Mouse (Mus musculus): ENCODE measurements around the gene Ssrp1. TPM values are rescaled to one million over a fixed set of nuclear protein-coding genes. Genes with fewer than 3 reads are reported as not detected.

Gene Ssrp1
- 346 and 359 TPM in 2 replicates for polyA plus RNA-seq (2014; fragmentation: Nextera tagmentation; extraction: Ambion mirVana)

DNA sequence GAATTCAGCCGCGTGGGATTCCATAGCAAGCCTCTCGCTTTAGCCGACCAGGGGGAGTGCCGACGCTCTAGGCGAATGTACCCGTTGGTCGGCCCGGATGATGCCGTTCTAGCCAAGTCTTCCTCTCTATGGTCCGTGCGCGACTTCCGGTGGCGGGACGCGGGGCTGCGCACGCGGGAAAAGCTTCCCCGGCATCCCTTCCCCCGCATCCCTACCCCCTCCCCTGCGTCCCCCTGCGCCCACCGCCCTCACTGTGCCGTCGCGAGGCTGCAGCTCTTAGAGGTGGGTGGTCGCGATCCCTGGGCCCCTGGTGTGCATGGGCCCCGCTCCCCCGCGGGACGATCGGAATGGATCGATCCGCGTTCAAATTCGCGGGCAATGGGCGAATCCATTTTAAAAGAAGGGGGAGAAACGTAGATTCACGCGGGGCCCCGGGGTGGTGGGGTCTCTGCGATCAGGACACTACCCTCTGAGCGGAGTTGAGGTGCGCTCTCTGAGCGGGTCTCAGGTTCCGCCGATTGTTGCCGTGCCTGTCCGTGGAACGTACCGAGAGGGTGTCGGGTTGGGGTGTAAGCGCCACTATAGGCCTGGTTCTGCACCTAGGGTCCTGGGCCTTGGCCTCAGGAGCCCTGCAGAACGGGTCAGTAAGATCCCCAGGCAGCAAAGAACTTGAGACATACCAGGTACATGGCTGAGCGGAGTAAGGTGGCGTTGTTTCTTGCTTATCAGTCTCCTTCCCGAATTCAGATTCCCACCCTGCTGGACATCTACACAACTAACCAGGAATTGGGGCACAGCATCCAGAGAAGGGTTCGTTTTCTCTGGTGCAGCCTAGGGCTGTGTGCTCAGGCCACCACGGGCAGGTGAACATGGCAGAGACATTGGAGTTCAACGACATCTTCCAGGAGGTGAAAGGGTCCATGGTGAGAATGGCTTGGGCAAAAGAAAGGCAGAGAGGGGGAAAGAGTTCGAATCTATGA lies at the start of gene Ssrp1, which contains the start of gene P2rx3:
Gene Ssrp1, plus strand, starts transcription at position 188 of the 980 bp plus-strand sequence.
Gene P2rx3, minus strand, starts transcription at position 416 of the 980 bp plus-strand sequence.
- H3K4me2 ChIP-seq (ENCODE audit: low read depth) = peak within 1 kb of the TSS; percentile 79

DNA sequence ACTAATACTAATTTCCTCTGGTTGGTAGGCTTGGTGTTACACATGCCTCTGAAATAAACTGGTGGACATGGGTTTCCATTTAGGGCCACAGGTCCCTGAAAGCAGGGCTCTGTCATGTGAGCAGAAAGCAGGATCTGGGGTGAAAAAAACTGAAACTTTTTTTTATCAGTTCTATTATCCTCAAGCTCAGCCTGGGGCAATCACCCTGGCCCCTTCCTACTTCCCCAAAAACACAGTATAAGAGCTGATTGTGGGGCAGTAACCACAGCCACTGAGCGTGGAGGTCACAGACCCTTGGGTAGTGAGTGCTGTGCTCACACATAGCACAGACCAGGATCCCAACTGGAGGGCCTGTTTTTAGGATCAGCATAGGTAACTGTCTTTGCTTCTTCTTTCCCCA lies 49.1 kb upstream of the Ssrp1 start, which contains the start of gene Prg3:
Gene Prg3, plus strand, starts transcription at position 286 of the 400 bp plus-strand sequence.
- no peak within 1 kb of the TSS for H3K4me3 ChIP-seq (ENCODE audit: low read depth, low read length)

More for the DNA sequence above, at the start of gene Ssrp1, which contains the start of gene P2rx3:
- Histone ChIP-seq H3K4me1 (ENCODE audit: control insufficient read depth, insufficient read depth, low read length) (peaks cover 7% of the 10 kb centered on the region), H3K27ac (ENCODE audit: low read depth, low read length) (peak within 1 kb of the TSS; percentile 42), H3K4me3 (ENCODE audit: low read depth, low read length) (peak within 1 kb of the TSS; percentile 80), H3K9ac (ENCODE audit: low read length) (peak within 1 kb of the TSS; percentile 88), H3K36me3 (ENCODE audit: control insufficient read depth, insufficient read depth, low read length) (peaks cover 20% of the 10 kb centered on the region), H3K27me3 (ENCODE audit: control insufficient read depth, insufficient read depth, low read length) (no peaks in the 10 kb centered on the region), H3K9me3 (ENCODE audit: control insufficient read depth, low read length) (no peaks in the 10 kb centered on the region)
- WGBS = 1% methylated on average over 65 of the region's 66 CpGs
- ATAC-seq (ENCODE audit: insufficient read depth, low FRiP score, low TSS enrichment) (peak; percentile 94), DNase-seq (ENCODE audit: low spot score) (peak; percentile 94)

DNA sequence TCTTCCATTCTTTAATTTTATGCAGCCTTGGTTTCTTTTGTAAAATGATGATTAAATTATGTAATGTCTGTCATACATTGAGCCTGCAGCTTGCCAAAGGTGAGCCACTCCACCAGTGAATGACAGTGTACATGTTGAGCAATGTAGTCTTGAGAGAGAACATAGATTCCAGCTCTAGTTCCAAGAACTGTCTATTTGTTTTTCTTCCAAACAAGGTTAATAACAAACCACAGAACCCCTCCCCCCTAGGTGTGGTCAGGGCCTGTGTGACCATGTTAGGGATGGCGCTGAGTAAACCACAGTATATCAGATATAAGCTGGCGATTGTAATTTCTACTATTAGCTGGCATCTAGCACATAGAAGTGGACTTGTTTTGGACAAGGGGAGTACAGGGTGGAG lies 40.7 kb upstream of the Ssrp1 start:
- H3K9ac ChIP-seq (ENCODE audit: low read length) = no peak overlapping the region
- no peaks in the 10 kb centered on the region for H3K36me3 ChIP-seq (ENCODE audit: control insufficient read depth, insufficient read depth, low read length)
- no peaks in the 10 kb centered on the region for H3K9me3 ChIP-seq (ENCODE audit: control insufficient read depth, low read length)
- no peak overlapping the region for H3K4me3 ChIP-seq (ENCODE audit: low read depth, low read length)
- ATAC-seq (ENCODE audit: insufficient read depth, low FRiP score, low TSS enrichment) (no peak), DNase-seq (ENCODE audit: low spot score) (no peak)
- WGBS = 90% methylated on average over 2 of the region's 2 CpGs
- H3K4me1 ChIP-seq (ENCODE audit: control insufficient read depth, insufficient read depth, low read length) = no peaks in the 10 kb centered on the region
- no peak overlapping the region for H3K4me2 ChIP-seq (ENCODE audit: low read depth)
- H3K27me3 ChIP-seq (ENCODE audit: control insufficient read depth, insufficient read depth, low read length) = no peaks in the 10 kb centered on the region
- H3K27ac ChIP-seq (ENCODE audit: low read depth, low read length) = no peak overlapping the region

More for the DNA sequence above, 49.1 kb upstream of the Ssrp1 start, which contains the start of gene Prg3:
- Histone ChIP-seq H3K36me3 (ENCODE audit: control insufficient read depth, insufficient read depth, low read length) (no peaks in the 10 kb centered on the region), H3K4me1 (ENCODE audit: control insufficient read depth, insufficient read depth, low read length) (no peaks in the 10 kb centered on the region), H3K9ac (ENCODE audit: low read length) (no peak within 1 kb of the TSS), H3K9me3 (ENCODE audit: control insufficient read depth, low read length) (no peaks in the 10 kb centered on the region), H3K27ac (ENCODE audit: low read depth, low read length) (no peak within 1 kb of the TSS), H3K27me3 (ENCODE audit: control insufficient read depth, insufficient read depth, low read length) (no peaks in the 10 kb centered on the region), H3K4me2 (ENCODE audit: low read depth) (no peak within 1 kb of the TSS)
- no peak for DNase-seq (ENCODE audit: low spot score)
- 89% methylated on average over 1 of the region's 1 CpGs for WGBS
- ATAC-seq (ENCODE audit: insufficient read depth, low FRiP score, low TSS enrichment) = no peak

DNA sequence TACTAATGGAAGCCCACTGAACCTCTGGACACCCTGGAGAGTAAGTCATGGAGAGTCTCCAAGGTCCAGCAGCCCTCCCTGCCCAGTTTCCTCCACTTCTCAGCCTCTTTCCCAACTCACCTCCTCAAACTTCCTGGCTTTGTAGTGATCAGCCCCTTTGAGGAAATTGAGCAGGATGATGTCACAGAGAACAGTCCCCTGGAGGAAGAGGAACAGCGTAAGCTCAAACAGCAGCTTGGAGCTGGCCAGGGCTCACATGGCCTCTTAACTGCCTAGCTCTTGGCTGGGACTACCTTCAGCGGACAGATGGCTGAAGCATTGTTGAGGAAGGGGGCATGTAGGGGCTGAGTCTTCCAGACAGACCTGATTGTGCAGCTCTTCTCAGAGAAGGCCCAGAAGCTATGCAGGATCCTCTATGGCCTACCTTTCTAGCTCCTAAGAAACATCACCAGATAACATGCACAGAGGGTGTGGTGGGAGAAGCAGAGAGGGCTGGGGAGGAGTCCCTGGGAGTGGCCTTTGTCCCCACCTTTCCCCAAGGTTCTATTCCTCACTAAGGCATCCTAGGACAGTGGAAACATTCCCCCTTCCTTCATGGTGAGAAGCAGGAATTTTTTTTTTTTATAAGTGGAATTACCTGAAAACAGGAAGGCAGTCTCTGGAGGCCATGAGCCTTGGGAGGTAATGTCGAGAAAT lies 37.4 kb upstream of the Ssrp1 start:
- 80% methylated on average over 3 of the region's 3 CpGs for WGBS
- H3K4me2 ChIP-seq (ENCODE audit: low read depth) = no peak overlapping the region
- DNase-seq (ENCODE audit: low spot score) (no peak), ATAC-seq (ENCODE audit: insufficient read depth, low FRiP score, low TSS enrichment) (no peak)
- no peaks in the 10 kb centered on the region for H3K36me3 ChIP-seq (ENCODE audit: control insufficient read depth, insufficient read depth, low read length)
- no peak overlapping the region for H3K27ac ChIP-seq (ENCODE audit: low read depth, low read length)
- H3K4me3 ChIP-seq (ENCODE audit: low read depth, low read length) = no peak overlapping the region
- H3K9me3 ChIP-seq (ENCODE audit: control insufficient read depth, low read length) = no peaks in the 10 kb centered on the region
- no peak overlapping the region for H3K9ac ChIP-seq (ENCODE audit: low read length)
- no peaks in the 10 kb centered on the region for H3K4me1 ChIP-seq (ENCODE audit: control insufficient read depth, insufficient read depth, low read length)
- H3K27me3 ChIP-seq (ENCODE audit: control insufficient read depth, insufficient read depth, low read length) = no peaks in the 10 kb centered on the region

DNA sequence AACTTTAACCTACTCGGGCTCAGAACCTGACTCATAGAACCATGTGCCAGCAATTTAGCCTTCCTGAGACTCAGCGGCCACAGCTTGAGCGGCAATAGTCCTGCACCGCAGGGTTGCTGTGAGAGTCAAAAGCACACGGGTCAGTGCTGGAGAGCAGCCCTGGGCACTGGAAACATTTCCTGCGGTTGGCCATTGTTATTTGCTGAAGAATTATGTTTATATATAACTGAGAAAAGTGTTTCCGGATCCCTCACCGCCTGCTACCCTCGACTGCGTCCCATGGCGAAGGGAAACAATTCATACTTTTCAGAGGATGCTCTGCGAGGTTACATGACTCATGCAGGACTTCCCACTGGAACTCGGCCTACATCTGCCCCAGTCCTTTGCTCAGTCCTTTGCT lies 35.5 kb upstream of the Ssrp1 start:
- no peak for DNase-seq (ENCODE audit: low spot score)
- no peaks in the 10 kb centered on the region for H3K4me1 ChIP-seq (ENCODE audit: control insufficient read depth, insufficient read depth, low read length)
- ATAC-seq (ENCODE audit: insufficient read depth, low FRiP score, low TSS enrichment) = no peak
- H3K36me3 ChIP-seq (ENCODE audit: control insufficient read depth, insufficient read depth, low read length) = no peaks in the 10 kb centered on the region
- H3K9me3 ChIP-seq (ENCODE audit: control insufficient read depth, low read length) = no peaks in the 10 kb centered on the region
- H3K4me3 ChIP-seq (ENCODE audit: low read depth, low read length) = no peak overlapping the region
- 68% methylated on average over 13 of the region's 13 CpGs for WGBS
- H3K27me3 ChIP-seq (ENCODE audit: control insufficient read depth, insufficient read depth, low read length) = no peaks in the 10 kb centered on the region
- no peak overlapping the region for H3K27ac ChIP-seq (ENCODE audit: low read depth, low read length)
- H3K4me2 ChIP-seq (ENCODE audit: low read depth) = no peak overlapping the region
- H3K9ac ChIP-seq (ENCODE audit: low read length) = no peak overlapping the region

DNA sequence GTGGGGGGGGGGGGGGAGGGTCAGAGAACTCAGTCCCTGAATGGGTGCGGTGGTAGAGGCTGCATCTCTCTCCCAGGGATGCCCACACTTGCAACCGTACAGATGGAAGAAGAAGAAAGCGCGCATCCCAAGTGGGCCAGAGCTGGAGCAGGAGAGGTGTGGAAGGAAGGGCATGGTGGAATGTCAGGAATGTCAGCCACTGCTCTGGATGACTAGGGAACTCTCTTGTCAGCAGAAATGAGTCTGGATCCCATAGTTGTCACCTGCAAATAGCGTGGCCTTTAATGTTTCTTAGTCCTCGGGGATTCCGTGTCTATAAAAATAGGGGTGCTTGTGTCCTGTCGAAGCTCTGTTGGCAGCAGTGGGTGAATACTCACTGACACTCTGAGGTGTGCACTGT lies 34.5 kb upstream of the Ssrp1 start:
- 72% methylated on average over 8 of the region's 8 CpGs for WGBS
- H3K9ac ChIP-seq (ENCODE audit: low read length) = no peak overlapping the region
- no peak overlapping the region for H3K4me3 ChIP-seq (ENCODE audit: low read depth, low read length)
- H3K27ac ChIP-seq (ENCODE audit: low read depth, low read length) = no peak overlapping the region
- H3K4me1 ChIP-seq (ENCODE audit: control insufficient read depth, insufficient read depth, low read length) = no peaks in the 10 kb centered on the region
- no peaks in the 10 kb centered on the region for H3K27me3 ChIP-seq (ENCODE audit: control insufficient read depth, insufficient read depth, low read length)
- no peaks in the 10 kb centered on the region for H3K36me3 ChIP-seq (ENCODE audit: control insufficient read depth, insufficient read depth, low read length)
- no peaks in the 10 kb centered on the region for H3K9me3 ChIP-seq (ENCODE audit: control insufficient read depth, low read length)
- H3K4me2 ChIP-seq (ENCODE audit: low read depth) = no peak overlapping the region
- ATAC-seq (ENCODE audit: insufficient read depth, low FRiP score, low TSS enrichment) (no peak), DNase-seq (ENCODE audit: low spot score) (no peak)

DNA sequence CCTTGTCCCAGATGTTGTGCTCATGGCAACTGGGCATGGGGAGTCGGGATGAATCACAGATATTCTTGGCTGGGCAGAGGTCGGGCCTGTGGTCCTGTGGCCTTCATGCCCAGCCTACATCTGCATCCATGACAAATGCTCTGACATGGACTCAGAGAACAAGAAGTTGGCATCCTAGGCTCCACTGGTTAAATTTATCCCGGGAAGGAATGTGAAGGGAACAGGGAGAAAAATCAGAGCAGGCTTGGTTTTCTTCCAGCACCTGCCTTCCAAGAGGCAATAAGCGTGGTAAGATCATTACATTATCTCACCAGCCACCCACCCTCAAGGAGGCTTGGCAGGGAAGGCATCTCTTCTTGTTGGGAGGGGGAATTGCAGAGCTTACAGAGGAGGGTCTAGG lies 32.7 kb upstream of the Ssrp1 start:
- WGBS = 88% methylated on average over 4 of the region's 4 CpGs

DNA sequence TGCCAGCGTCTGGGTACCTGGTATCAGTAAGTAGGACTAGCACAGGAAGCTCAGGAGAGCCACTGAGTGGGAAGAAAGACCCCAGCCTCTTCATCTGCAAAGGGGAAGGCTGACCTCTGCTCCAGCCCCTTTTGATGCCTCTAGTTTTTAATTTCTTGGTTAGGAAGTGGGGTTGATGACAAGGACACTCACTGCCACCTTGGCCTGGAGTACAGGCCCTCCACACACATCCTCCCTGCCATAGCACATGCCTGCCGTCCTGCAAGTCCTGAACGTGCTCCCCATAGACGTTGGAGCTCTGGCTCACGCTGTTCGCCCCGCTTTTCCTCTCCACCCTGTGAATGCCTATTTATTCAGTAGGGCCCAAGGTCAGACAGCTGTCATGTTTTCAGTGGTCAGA lies 30.4 kb upstream of the Ssrp1 start:
- H3K4me2 ChIP-seq (ENCODE audit: low read depth) = no peak overlapping the region
- no peaks in the 10 kb centered on the region for H3K4me1 ChIP-seq (ENCODE audit: control insufficient read depth, insufficient read depth, low read length)
- no peak overlapping the region for H3K9ac ChIP-seq (ENCODE audit: low read length)
- DNase-seq (ENCODE audit: low spot score) (no peak), ATAC-seq (ENCODE audit: insufficient read depth, low FRiP score, low TSS enrichment) (no peak)
- H3K9me3 ChIP-seq (ENCODE audit: control insufficient read depth, low read length) = no peaks in the 10 kb centered on the region
- no peaks in the 10 kb centered on the region for H3K27me3 ChIP-seq (ENCODE audit: control insufficient read depth, insufficient read depth, low read length)
- 89% methylated on average over 7 of the region's 7 CpGs for WGBS
- no peak overlapping the region for H3K27ac ChIP-seq (ENCODE audit: low read depth, low read length)
- no peak overlapping the region for H3K4me3 ChIP-seq (ENCODE audit: low read depth, low read length)
- no peaks in the 10 kb centered on the region for H3K36me3 ChIP-seq (ENCODE audit: control insufficient read depth, insufficient read depth, low read length)

More for the DNA sequence above, 32.7 kb upstream of the Ssrp1 start:
- H3K9ac ChIP-seq (ENCODE audit: low read length) = no peak overlapping the region
- no peak for DNase-seq (ENCODE audit: low spot score)
- no peak overlapping the region for H3K4me3 ChIP-seq (ENCODE audit: low read depth, low read length)
- H3K9me3 ChIP-seq (ENCODE audit: control insufficient read depth, low read length) = no peaks in the 10 kb centered on the region
- H3K36me3 ChIP-seq (ENCODE audit: control insufficient read depth, insufficient read depth, low read length) = no peaks in the 10 kb centered on the region
- H3K4me1 ChIP-seq (ENCODE audit: control insufficient read depth, insufficient read depth, low read length) = no peaks in the 10 kb centered on the region
- no peak for ATAC-seq (ENCODE audit: insufficient read depth, low FRiP score, low TSS enrichment)
- H3K27me3 ChIP-seq (ENCODE audit: control insufficient read depth, insufficient read depth, low read length) = no peaks in the 10 kb centered on the region
- no peak overlapping the region for H3K4me2 ChIP-seq (ENCODE audit: low read depth)
- no peak overlapping the region for H3K27ac ChIP-seq (ENCODE audit: low read depth, low read length)

All from neural tube, embryonic 11.5 days (tissue).